Mouse (Mus musculus) intestine, embryonic 16.5 days (tissue): ENCODE data around the gene Exoc4. TPM values are rescaled to one million over a fixed set of nuclear protein-coding genes. Genes with fewer than 3 reads are reported as not detected.

Source experiments
- ATAC-seq: fragments of 200-750 bp; cut with Nextera tagmentation; 2 replicates; pipeline ENCODE4 v1.8.0; 2017; ENCODE audit warnings: moderate TSS enrichment, moderate library complexity
- H3K27ac ChIP-seq: fragments of 300-500 bp; sonication (generic); 2 replicates; pipeline ENCODE4 v1.5.1; 2014; ENCODE audit warnings: mild to moderate bottlenecking, low read length
- H3K27me3 ChIP-seq: fragments of 300-500 bp; sonication (generic); replicated peaks from 2 replicates; pipeline ENCODE4 v1.6.1; 2014; ENCODE audit warnings: low read length, control low read depth, mixed read lengths; ENCODE audit not compliant: control insufficient read depth, insufficient read depth
- H3K36me3 ChIP-seq: fragments of 300-500 bp; sonication (generic); 2 replicates; pipeline ENCODE4 v1.6.1; 2014; ENCODE audit warnings: low read length, control low read depth; ENCODE audit not compliant: control insufficient read depth, insufficient read depth
- H3K4me1 ChIP-seq: fragments of 300-500 bp; sonication (generic); 2 replicates; pipeline ENCODE4 v1.6.1; 2014; ENCODE audit warnings: low read length, control low read depth, mixed read lengths; ENCODE audit not compliant: control insufficient read depth, insufficient read depth
- H3K4me2 ChIP-seq: fragments of 300-500 bp; sonication (generic); 2 replicates; pipeline ENCODE4 v1.6.1; 2014; ENCODE audit warnings: low read depth, low read length, control low read depth
- H3K4me3 ChIP-seq: fragments of 300-500 bp; sonication (generic); 2 replicates; pipeline ENCODE4 v1.5.1; 2014; ENCODE audit warnings: mild to moderate bottlenecking, low read length
- H3K9ac ChIP-seq: fragments of 300-500 bp; sonication (generic); 2 replicates; pipeline ENCODE4 v1.6.1; 2014; ENCODE audit warnings: low read depth, low read length
- H3K9me3 ChIP-seq: fragments of 300-500 bp; sonication (generic); 2 replicates; pipeline ENCODE4 v1.6.1; 2016; ENCODE audit warnings: low read length, control low read depth; ENCODE audit not compliant: control insufficient read depth
- WGBS: fragments of 180-500 bp; shearing (Covaris S2); extraction: QIAGEN DNeasy Blood & Tissue Kit; methylation state at CpG from one replicate; pipeline ENCODE4 v1.1.7; 2014; 5-methylcytosine and 5-hydroxymethylcytosine counted together
- polyA plus RNA-seq: library from polyadenylated mRNA; unstranded; fragments of >200 nt; fragmentation: Nextera tagmentation; extraction: Ambion mirVana; gene quantifications from 2 replicates; pipeline ENCODE4 v1.2.1, GENCODE M21; 2015

Gene Exoc4
- polyA plus RNA-seq, 1 experiment from 2014 or later: 24.1 TPM

GRCm38 (mm10) chr6:34000644-34001043 is 751.8 kb downstream of the Exoc4 start:
- Histone ChIP-seq H3K9me3 (no peaks in the 10 kb centered on the region), H3K36me3 (no peaks in the 10 kb centered on the region), H3K27me3 (no peaks in the 10 kb centered on the region), H3K4me3 (no peak overlapping the region), H3K27ac (no peak overlapping the region), H3K4me2 (no peak overlapping the region), H3K9ac (no peak overlapping the region), H3K4me1 (no peaks in the 10 kb centered on the region)
- WGBS: 88% methylated on average over 7 of the region's 7 CpGs
- ATAC-seq: no peak

GRCm38 (mm10) chr6:34003033-34003432 is 754.1 kb downstream of the Exoc4 start:
- H3K27me3 ChIP-seq: no peaks in the 10 kb centered on the region
- H3K9ac ChIP-seq: no peak overlapping the region
- no peak overlapping the region for H3K27ac ChIP-seq
- WGBS: 30% methylated on average over 1 of the region's 1 CpGs
- no peaks in the 10 kb centered on the region for H3K36me3 ChIP-seq
- H3K9me3 ChIP-seq: no peaks in the 10 kb centered on the region
- no peak overlapping the region for H3K4me2 ChIP-seq
- no peak for ATAC-seq
- H3K4me1 ChIP-seq: no peaks in the 10 kb centered on the region
- H3K4me3 ChIP-seq: no peak overlapping the region

DNA sequence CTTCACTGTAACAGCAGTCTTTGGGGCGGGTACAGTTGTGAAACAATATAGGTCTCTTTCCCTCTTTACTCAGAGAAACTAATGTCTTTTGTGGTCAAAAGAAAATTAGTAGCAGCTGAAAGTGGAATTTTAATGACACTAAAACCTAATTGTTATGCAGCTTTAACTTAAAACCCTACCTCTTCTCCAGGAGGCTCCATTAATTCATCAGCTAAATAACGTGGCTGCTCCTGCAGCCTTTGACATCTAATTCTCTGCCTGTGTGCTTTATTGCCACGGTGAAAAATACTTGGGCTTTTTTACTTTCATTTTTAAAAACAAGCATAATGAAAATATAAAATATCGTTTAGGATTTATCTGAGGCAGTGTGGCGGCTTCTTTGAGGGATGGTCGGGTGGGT is 764.6 kb downstream of the Exoc4 start:
- H3K9me3 ChIP-seq: no peaks in the 10 kb centered on the region
- no peaks in the 10 kb centered on the region for H3K27me3 ChIP-seq
- no peak overlapping the region for H3K4me2 ChIP-seq
- no peaks in the 10 kb centered on the region for H3K4me1 ChIP-seq
- no peak overlapping the region for H3K9ac ChIP-seq
- no peak for ATAC-seq
- no peaks in the 10 kb centered on the region for H3K36me3 ChIP-seq
- 76% methylated on average over 6 of the region's 6 CpGs for WGBS
- H3K27ac ChIP-seq: no peak overlapping the region
- H3K4me3 ChIP-seq: no peak overlapping the region

Other genes starting within 250 kb of the Exoc4 start
- gene Chchd3, start 188.8 kb upstream of the Exoc4 start, polyA plus RNA-seq: 162 and 164 TPM in 2 replicates